Comparison of ENCODE assay signal across 8 mouse cellular contexts in genomic region chr13:22005605-22006333, GRCm38 (mm10). TPM values are rescaled to one million over a fixed set of nuclear protein-coding genes. Genes with fewer than 3 reads are reported as not detected.
DNase-seq lines count a peak whose midpoint lies in the region; ATAC-seq and TF ChIP-seq lines count a peak whose summit lies in the region.

No protein-coding gene starts in this region.

- H3K27ac ChIP-seq in kidney, adult 2 months (ENCODE audit: insufficient read depth, low read depth, low read length): no peak overlapping the region
- H3K27ac ChIP-seq in forebrain, embryonic 15.5 days (replicated peaks): no peak overlapping the region
- H3K27ac ChIP-seq in kidney, postnatal 0 days: no peak overlapping the region

- no peak for TF ChIP-seq POLR2A in kidney, adult 2 months (IDR thresholded peaks at IDR 0.05; ENCODE audit: low read depth, low read length)

- H3K4me1 ChIP-seq in kidney, adult 2 months (ENCODE audit: control insufficient read depth, insufficient read depth, low read length): 0 out of 2 replicates have a peak, but pooled peaks cover 3% of the 10 kb centered on the region
- peaks cover 19% of the 10 kb centered on the region for H3K4me1 ChIP-seq in forebrain, embryonic 15.5 days
- H3K4me1 ChIP-seq in kidney, postnatal 0 days (replicated peaks; ENCODE audit: insufficient read depth, low read length): peaks cover 9% of the 10 kb centered on the region

- H3K9me3 ChIP-seq in forebrain, embryonic 15.5 days: no peaks in the 10 kb centered on the region
- no peaks in the 10 kb centered on the region for H3K9me3 ChIP-seq in kidney, postnatal 0 days (replicated peaks; ENCODE audit: low read length)

- peak; percentile 74 for ATAC-seq in forebrain, embryonic 15.5 days (replicated peaks)
- ATAC-seq in kidney, postnatal 0 days (replicated peaks; ENCODE audit: low FRiP score, low read depth): peak; percentile 71; the same call in 1 of the 2 replicates

- peak; percentile 35 for DNase-seq in kidney, adult 2 months
- no peak for DNase-seq in kidney, adult 9 months
- peak; percentile 61 for DNase-seq in Muller cell, postnatal 12 days (ENCODE audit: inconsistent ontology term)
- DNase-seq in kidney, postnatal 0 days (ENCODE audit: low spot score): peak; percentile 50
- DNase-seq in lung, postnatal 4 days: peak; percentile 64 to 68
- peak; percentile 60 for DNase-seq in splenic B cell, adult 2 months (ENCODE audit: low read depth, low spot score)
- DNase-seq in right cerebral cortex, postnatal 36 days (ENCODE audit: low spot score in 2 of 2): no peak

- no peaks in the 10 kb centered on the region for H3K36me3 ChIP-seq in kidney, adult 2 months (ENCODE audit: control insufficient read depth, insufficient read depth, low read length)
- H3K36me3 ChIP-seq in forebrain, embryonic 15.5 days: no peaks in the 10 kb centered on the region
- no peaks in the 10 kb centered on the region for H3K36me3 ChIP-seq in kidney, postnatal 0 days (ENCODE audit: insufficient read depth, low read length)
- H3K36me3 ChIP-seq in splenic B cell, adult 2 months (ENCODE audit: control insufficient read depth, insufficient read depth, low read length, poor library complexity, severe bottlenecking): no peaks in the 10 kb centered on the region

- H3K27me3 ChIP-seq in kidney, adult 2 months (replicated peaks; ENCODE audit: control insufficient read depth, insufficient read depth, low read length): peaks cover 12% of the 10 kb centered on the region
- H3K27me3 ChIP-seq in forebrain, embryonic 15.5 days: peaks cover 99% of the 10 kb centered on the region
- H3K27me3 ChIP-seq in kidney, postnatal 0 days (ENCODE audit: insufficient read depth, low read length): peaks cover 94% of the 10 kb centered on the region
- no peaks in the 10 kb centered on the region for H3K27me3 ChIP-seq in splenic B cell, adult 2 months (ENCODE audit: control insufficient read depth, insufficient read depth, low read length, poor library complexity, severe bottlenecking)

- WGBS in kidney, adult 2 months: under 1% methylated on average over 45 of the region's 45 CpGs
- under 1% methylated on average over 45 of the region's 45 CpGs for WGBS in forebrain, embryonic 15.5 days
- WGBS in kidney, postnatal 0 days: 1% methylated on average over 45 of the region's 45 CpGs

- peak overlapping the region; percentile 40 for H3K4me3 ChIP-seq in kidney, adult 2 months (ENCODE audit: insufficient read depth, low read depth, low read length)
- H3K4me3 ChIP-seq in forebrain, embryonic 15.5 days: peak overlapping the region; percentile 49
- peak overlapping the region; percentile 46 for H3K4me3 ChIP-seq in kidney, postnatal 0 days (replicated peaks; ENCODE audit: low read depth, low read length)

- peak overlapping the region; percentile 96 for H3K4me2 ChIP-seq in forebrain, embryonic 15.5 days (replicated peaks)
- peak overlapping the region; percentile 79 for H3K4me2 ChIP-seq in kidney, postnatal 0 days (ENCODE audit: low read length)

- H3K9ac ChIP-seq in forebrain, embryonic 15.5 days (replicated peaks): peak overlapping the region; percentile 29; the same call in 1 of the 2 replicates
- peak overlapping the region; percentile 19 for H3K9ac ChIP-seq in kidney, postnatal 0 days (ENCODE audit: low read depth, low read length)

- TF ChIP-seq CTCF in kidney, adult 2 months (conservative IDR thresholded peaks at IDR 0.05; ENCODE audit: insufficient read depth, insufficient read length, low read depth, low read length): no peak
- no peak for TF ChIP-seq CTCF in kidney, postnatal 0 days (IDR thresholded peaks at IDR 0.05; ENCODE audit: low read depth)

RNA-seq across cellular contexts. Expression of gene Prss16, which starts 3.8 kb away (rescaled TPM):
- 0.22 TPM in 1 of 2 replicates, not detected in the other for polyA plus RNA-seq in kidney, adult 2 months (2012; rRNA removed)
- polyA plus RNA-seq in forebrain, embryonic 15.5 days (2015; fragmentation: Nextera tagmentation; extraction: Ambion mirVana): 0.14 TPM in 1 of 2 replicates, not detected in the other
- 0.21 and 0.60 TPM in 2 replicates for polyA plus RNA-seq in kidney, postnatal 0 days (2015; fragmentation: Nextera tagmentation; extraction: Ambion mirVana)

RNA-seq across cellular contexts. Expression of gene Pom121l2, which starts 24.8 kb away (rescaled TPM):
- polyA plus RNA-seq in kidney, adult 2 months (2012; rRNA removed): 0.04 and 0.06 TPM in 2 replicates
- polyA plus RNA-seq in forebrain, embryonic 15.5 days (2015; fragmentation: Nextera tagmentation; extraction: Ambion mirVana): not detected in 2 replicates
- polyA plus RNA-seq in kidney, postnatal 0 days (2015; fragmentation: Nextera tagmentation; extraction: Ambion mirVana): not detected in 2 replicates

RNA-seq across cellular contexts. Expression of gene Hist1h2ah, which starts 29.6 kb away (rescaled TPM):
- polyA plus RNA-seq in kidney, adult 2 months (2012; rRNA removed): 0.95 and 3.4 TPM in 2 replicates
- polyA plus RNA-seq in forebrain, embryonic 15.5 days (2015; fragmentation: Nextera tagmentation; extraction: Ambion mirVana): 2.5 and 9.8 TPM in 2 replicates
- polyA plus RNA-seq in kidney, postnatal 0 days (2015; fragmentation: Nextera tagmentation; extraction: Ambion mirVana): 4.0 and 4.5 TPM in 2 replicates

RNA-seq across cellular contexts. Expression of gene Hist1h2bk, which starts 29.9 kb away (rescaled TPM):
- polyA plus RNA-seq in kidney, adult 2 months (2012; rRNA removed): 4.2 and 6.0 TPM in 2 replicates
- polyA plus RNA-seq in forebrain, embryonic 15.5 days (2015; fragmentation: Nextera tagmentation; extraction: Ambion mirVana): 4.5 and 4.6 TPM in 2 replicates
- 4.0 and 4.8 TPM in 2 replicates for polyA plus RNA-seq in kidney, postnatal 0 days (2015; fragmentation: Nextera tagmentation; extraction: Ambion mirVana)

RNA-seq across cellular contexts. Expression of gene Hist1h4i, which starts 35.4 kb away (rescaled TPM):
- polyA plus RNA-seq in kidney, adult 2 months (2012; rRNA removed): 10.5 and 12.5 TPM in 2 replicates
- polyA plus RNA-seq in forebrain, embryonic 15.5 days (2015; fragmentation: Nextera tagmentation; extraction: Ambion mirVana): 16.9 and 19.2 TPM in 2 replicates
- polyA plus RNA-seq in kidney, postnatal 0 days (2015; fragmentation: Nextera tagmentation; extraction: Ambion mirVana): 15.3 and 17.2 TPM in 2 replicates

Comparison
In these comparisons a context has a peak if more than half of its experiments do, and no peak if none do; other contexts are left out.
1. DNase-seq: peak in kidney, adult 2 months (single experiment), Muller cell, postnatal 12 days (single experiment), kidney, postnatal 0 days (single experiment), lung, postnatal 4 days (2 of 2) and splenic B cell, adult 2 months (single experiment); none in kidney, adult 9 months (single experiment) and right cerebral cortex, postnatal 36 days (0 of 2).
2. Peak in every context shown above with its lines, with median percentiles within 50 percentile points of each other: H3K4me3 ChIP-seq.